Mouse (Mus musculus): ENCODE data around the gene Slc35a1. TPM values are rescaled to one million over a fixed set of nuclear protein-coding genes. Genes with fewer than 3 reads are reported as not detected.

Gene Slc35a1
- polyA plus RNA-seq, 1 experiment, result 20.4 TPM

DNA sequence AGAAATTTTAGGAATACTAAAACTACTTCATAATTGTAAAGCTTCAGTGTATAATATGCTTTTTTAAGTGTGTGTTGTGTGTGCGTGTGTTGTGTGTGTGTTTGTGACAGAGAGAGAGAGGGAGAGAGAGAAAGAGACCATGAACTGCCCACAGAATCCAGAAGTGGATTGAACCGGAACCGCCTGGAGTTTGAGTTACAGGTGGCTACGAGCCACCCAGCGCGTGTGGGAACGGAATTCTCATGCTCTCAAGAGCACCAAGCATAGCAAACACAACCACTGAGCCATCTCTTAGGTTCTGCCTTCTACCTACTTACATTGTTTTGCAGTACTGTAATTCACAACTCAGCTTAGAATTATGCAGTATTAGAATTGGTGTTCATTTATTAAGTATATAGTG, 53.1 kb downstream of the Slc35a1 start:
- Histone ChIP-seq H3K36me3 (ENCODE audit: control insufficient read depth, insufficient read depth, low read length, poor library complexity, severe bottlenecking) (peaks cover 3% of the 10 kb centered on the region), H3K9me3 (replicated peaks; ENCODE audit: control insufficient read depth, insufficient read depth, low read length, poor library complexity, severe bottlenecking) (no peaks in the 10 kb centered on the region), H3K9ac (ENCODE audit: low read depth, poor library complexity, severe bottlenecking) (no peak overlapping the region), H3K4me3 (ENCODE audit: low read depth, low read length) (no peak overlapping the region), H3K27ac (ENCODE audit: insufficient read depth, low read length) (no peak overlapping the region), H3K4me1 (ENCODE audit: control insufficient read depth, insufficient read depth, low read length) (no peaks in the 10 kb centered on the region), H3K27me3 (ENCODE audit: control insufficient read depth, insufficient read depth, low read length, poor library complexity, severe bottlenecking) (no peaks in the 10 kb centered on the region)
- TF ChIP-seq POLR2A (IDR thresholded peaks at IDR 0.05; ENCODE audit: insufficient read depth, low read length) (no peak), CTCF (IDR thresholded peaks at IDR 0.05; ENCODE audit: low read depth, low read length) (no peak), EP300 (IDR thresholded peaks at IDR 0.05; ENCODE audit: insufficient read depth, low read depth, low read length) (no peak)

DNA sequence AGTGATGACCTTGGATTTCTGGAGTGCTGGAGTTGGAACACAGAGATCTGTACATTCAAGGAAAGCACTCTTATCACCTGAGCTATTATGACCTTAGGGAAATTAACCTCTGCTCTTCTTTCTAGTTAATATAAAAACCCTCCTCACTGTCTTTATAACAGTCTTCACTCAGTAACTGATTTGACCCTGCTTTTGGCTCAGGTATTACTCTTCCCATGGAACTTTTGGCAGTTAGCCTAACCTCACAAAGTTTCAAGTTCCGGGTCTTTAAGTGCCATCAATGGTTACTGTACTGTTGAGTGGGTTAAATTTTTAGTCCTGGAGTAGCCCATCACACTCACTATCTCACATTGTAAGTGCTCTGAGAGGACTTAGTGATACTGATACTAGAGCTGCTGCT, 57.3 kb downstream of the Slc35a1 start:
- TF ChIP-seq CTCF (IDR thresholded peaks at IDR 0.05; ENCODE audit: low read depth, low read length) (no peak), EP300 (IDR thresholded peaks at IDR 0.05; ENCODE audit: insufficient read depth, low read depth, low read length) (no peak), POLR2A (IDR thresholded peaks at IDR 0.05; ENCODE audit: insufficient read depth, low read length) (no peak)
- H3K36me3 ChIP-seq (ENCODE audit: control insufficient read depth, insufficient read depth, low read length, poor library complexity, severe bottlenecking), result peaks cover 13% of the 10 kb centered on the region

DNA sequence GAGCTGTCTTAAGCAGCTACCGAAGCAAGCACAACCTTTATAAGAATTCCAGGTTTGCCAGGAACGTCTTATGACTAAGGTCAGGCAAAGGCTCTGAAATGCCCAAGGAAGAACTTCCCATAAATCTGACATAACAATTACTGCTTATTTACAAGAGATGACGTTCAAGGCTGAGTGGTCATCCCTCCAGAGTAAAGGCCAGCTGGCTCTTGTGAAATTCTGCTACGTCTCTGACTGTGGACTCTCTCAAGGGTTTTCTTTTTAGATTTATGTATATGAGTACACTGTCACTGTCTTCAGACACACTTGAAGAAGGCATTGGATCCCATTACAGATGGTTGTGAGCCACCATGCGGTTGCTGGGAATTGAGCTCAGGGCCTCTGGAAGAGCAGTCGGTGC, 60.8 kb downstream of the Slc35a1 start:
- Histone ChIP-seq H3K27ac (ENCODE audit: insufficient read depth, low read length) (no peak overlapping the region), H3K36me3 (ENCODE audit: control insufficient read depth, insufficient read depth, low read length, poor library complexity, severe bottlenecking) (peaks cover 14% of the 10 kb centered on the region), H3K4me1 (ENCODE audit: control insufficient read depth, insufficient read depth, low read length) (no peaks in the 10 kb centered on the region), H3K9ac (ENCODE audit: low read depth, poor library complexity, severe bottlenecking) (no peak overlapping the region), H3K27me3 (ENCODE audit: control insufficient read depth, insufficient read depth, low read length, poor library complexity, severe bottlenecking) (no peaks in the 10 kb centered on the region), H3K9me3 (replicated peaks; ENCODE audit: control insufficient read depth, insufficient read depth, low read length, poor library complexity, severe bottlenecking) (no peaks in the 10 kb centered on the region), H3K4me3 (ENCODE audit: low read depth, low read length) (no peak overlapping the region)
- no peak for TF ChIP-seq CTCF (IDR thresholded peaks at IDR 0.05; ENCODE audit: low read depth, low read length)
- TF ChIP-seq EP300 (IDR thresholded peaks at IDR 0.05; ENCODE audit: insufficient read depth, low read depth, low read length), result no peak
- no peak for TF ChIP-seq POLR2A (IDR thresholded peaks at IDR 0.05; ENCODE audit: insufficient read depth, low read length)

More for the DNA sequence above, 57.3 kb downstream of the Slc35a1 start:
- H3K4me1 ChIP-seq (ENCODE audit: control insufficient read depth, insufficient read depth, low read length), result no peaks in the 10 kb centered on the region
- H3K27me3 ChIP-seq (ENCODE audit: control insufficient read depth, insufficient read depth, low read length, poor library complexity, severe bottlenecking), result no peaks in the 10 kb centered on the region
- no peak overlapping the region for H3K4me3 ChIP-seq (ENCODE audit: low read depth, low read length)
- no peak overlapping the region for H3K27ac ChIP-seq (ENCODE audit: insufficient read depth, low read length)
- H3K9ac ChIP-seq (ENCODE audit: low read depth, poor library complexity, severe bottlenecking), result no peak overlapping the region
- no peaks in the 10 kb centered on the region for H3K9me3 ChIP-seq (replicated peaks; ENCODE audit: control insufficient read depth, insufficient read depth, low read length, poor library complexity, severe bottlenecking)

DNA sequence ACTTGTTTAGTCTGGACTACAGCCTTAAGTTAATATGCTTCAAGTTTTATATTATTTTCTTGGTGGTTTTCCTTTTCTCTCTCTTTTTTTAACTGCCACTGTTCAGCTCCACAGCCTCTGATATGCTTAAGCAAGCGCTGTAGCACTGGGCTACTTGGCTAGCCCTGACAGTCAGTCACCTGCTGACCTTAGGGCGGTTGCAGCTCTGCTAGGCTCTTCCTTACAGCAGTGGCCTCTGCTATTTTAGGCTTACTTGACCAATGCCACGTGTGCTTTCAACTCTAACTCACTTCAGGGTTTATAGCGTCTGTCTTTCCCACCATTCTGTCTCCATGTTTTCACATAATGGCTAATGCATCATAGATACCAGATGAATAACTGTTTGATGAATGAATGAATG, 61.7 kb downstream of the Slc35a1 start:
- Histone ChIP-seq H3K27ac (ENCODE audit: insufficient read depth, low read length) (no peak overlapping the region), H3K27me3 (ENCODE audit: control insufficient read depth, insufficient read depth, low read length, poor library complexity, severe bottlenecking) (no peaks in the 10 kb centered on the region), H3K9me3 (replicated peaks; ENCODE audit: control insufficient read depth, insufficient read depth, low read length, poor library complexity, severe bottlenecking) (no peaks in the 10 kb centered on the region), H3K9ac (ENCODE audit: low read depth, poor library complexity, severe bottlenecking) (no peak overlapping the region), H3K36me3 (ENCODE audit: control insufficient read depth, insufficient read depth, low read length, poor library complexity, severe bottlenecking) (peaks cover 14% of the 10 kb centered on the region), H3K4me1 (ENCODE audit: control insufficient read depth, insufficient read depth, low read length) (no peaks in the 10 kb centered on the region), H3K4me3 (ENCODE audit: low read depth, low read length) (no peak overlapping the region)
- TF ChIP-seq EP300 (IDR thresholded peaks at IDR 0.05; ENCODE audit: insufficient read depth, low read depth, low read length) (no peak), CTCF (IDR thresholded peaks at IDR 0.05; ENCODE audit: low read depth, low read length) (no peak), POLR2A (IDR thresholded peaks at IDR 0.05; ENCODE audit: insufficient read depth, low read length) (no peak)

DNA sequence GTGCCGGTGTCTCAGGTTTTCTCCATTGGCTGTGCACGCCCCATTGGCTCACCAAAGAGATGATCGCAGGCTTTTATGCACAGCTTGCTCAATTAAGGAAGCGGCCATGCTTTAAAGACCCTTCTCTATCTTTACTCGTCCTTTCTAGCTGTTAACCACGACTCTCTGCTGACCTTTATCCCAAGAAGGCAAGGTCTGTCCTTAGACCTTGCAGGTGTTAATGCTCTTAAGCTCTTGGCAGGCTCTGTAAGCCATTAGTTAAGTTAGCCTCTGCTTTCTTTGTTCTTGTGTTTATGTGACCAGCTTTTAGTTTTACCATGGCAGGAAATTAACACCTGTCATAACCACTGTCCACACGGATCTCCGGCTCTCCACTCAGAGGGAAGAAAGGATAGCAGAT, 71.1 kb downstream of the Slc35a1 start:
- Histone ChIP-seq H3K4me3 (ENCODE audit: low read depth, low read length) (peak overlapping the region; percentile 98), H3K4me1 (ENCODE audit: control insufficient read depth, insufficient read depth, low read length) (no peaks in the 10 kb centered on the region), H3K27ac (ENCODE audit: insufficient read depth, low read length) (no peak overlapping the region), H3K9me3 (replicated peaks; ENCODE audit: control insufficient read depth, insufficient read depth, low read length, poor library complexity, severe bottlenecking) (no peaks in the 10 kb centered on the region), H3K27me3 (ENCODE audit: control insufficient read depth, insufficient read depth, low read length, poor library complexity, severe bottlenecking) (no peaks in the 10 kb centered on the region), H3K9ac (ENCODE audit: low read depth, poor library complexity, severe bottlenecking) (peak overlapping the region; percentile 80), H3K36me3 (ENCODE audit: control insufficient read depth, insufficient read depth, low read length, poor library complexity, severe bottlenecking) (no peaks in the 10 kb centered on the region; the same call in 1 of the 2 replicates)
- TF ChIP-seq EP300 (IDR thresholded peaks at IDR 0.05; ENCODE audit: insufficient read depth, low read depth, low read length), result no peak
- TF ChIP-seq CTCF (IDR thresholded peaks at IDR 0.05; ENCODE audit: low read depth, low read length), result no peak
- no peak for TF ChIP-seq POLR2A (IDR thresholded peaks at IDR 0.05; ENCODE audit: insufficient read depth, low read length)

DNA sequence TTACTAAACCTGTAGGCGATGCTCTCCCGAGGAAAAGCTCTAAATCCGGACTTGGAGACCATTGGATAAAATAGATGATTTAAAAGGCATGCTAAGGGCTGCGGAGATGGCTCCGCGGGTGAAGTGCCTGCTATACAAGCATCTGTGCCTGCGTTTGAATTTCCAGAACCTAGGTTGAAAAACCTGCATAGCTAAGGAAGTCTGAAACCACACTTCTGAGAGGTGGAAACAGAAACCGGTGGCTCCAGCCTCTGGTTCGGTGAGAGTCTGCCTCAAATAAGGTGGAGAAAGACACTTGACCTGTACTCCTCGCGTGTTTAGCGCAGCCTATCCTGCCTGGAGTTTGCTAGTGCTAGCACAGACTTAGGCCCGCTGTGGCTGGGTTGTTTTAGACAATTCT, 71.9 kb downstream of the Slc35a1 start:
- H3K9ac ChIP-seq (ENCODE audit: low read depth, poor library complexity, severe bottlenecking), result peak overlapping the region; percentile 80
- no peaks in the 10 kb centered on the region for H3K9me3 ChIP-seq (replicated peaks; ENCODE audit: control insufficient read depth, insufficient read depth, low read length, poor library complexity, severe bottlenecking)
- H3K36me3 ChIP-seq (ENCODE audit: control insufficient read depth, insufficient read depth, low read length, poor library complexity, severe bottlenecking), result peaks cover 2% of the 10 kb centered on the region
- no peaks in the 10 kb centered on the region for H3K4me1 ChIP-seq (ENCODE audit: control insufficient read depth, insufficient read depth, low read length)
- TF ChIP-seq EP300 (IDR thresholded peaks at IDR 0.05; ENCODE audit: insufficient read depth, low read depth, low read length) (no peak), CTCF (IDR thresholded peaks at IDR 0.05; ENCODE audit: low read depth, low read length) (no peak), POLR2A (IDR thresholded peaks at IDR 0.05; ENCODE audit: insufficient read depth, low read length) (no peak)
- H3K27me3 ChIP-seq (ENCODE audit: control insufficient read depth, insufficient read depth, low read length, poor library complexity, severe bottlenecking), result no peaks in the 10 kb centered on the region
- peak overlapping the region; percentile 98 for H3K4me3 ChIP-seq (ENCODE audit: low read depth, low read length)
- no peak overlapping the region for H3K27ac ChIP-seq (ENCODE audit: insufficient read depth, low read length)

All from ES-Bruce4 (cell line).